Mouse (Mus musculus) C2C12 (cell line): ENCODE data around the gene Hoxa10. TPM values are rescaled to one million over a fixed set of nuclear protein-coding genes. Genes with fewer than 3 reads are reported as not detected.

Experiments used
- H3K27me3 ChIP-seq: one replicate; pipeline ENCODE4 v1.6.1; 2011; ENCODE audit not compliant: control insufficient read depth, insufficient read depth, insufficient read length
- H3K36me3 ChIP-seq: one replicate; pipeline ENCODE4 v1.6.1; 2011; ENCODE audit not compliant: control insufficient read depth, insufficient read depth
- H3K4me3 ChIP-seq: one replicate; pipeline ENCODE4 v1.5.1; 2011; ENCODE audit warnings: mild to moderate bottlenecking, control low read depth; ENCODE audit not compliant: poor library complexity, insufficient read depth, severe bottlenecking
- H3K79me2 ChIP-seq: one replicate; pipeline ENCODE4 v1.6.1; 2011; ENCODE audit not compliant: control insufficient read depth, insufficient read depth
- H3K79me3 ChIP-seq: one replicate; pipeline ENCODE4 v1.6.1; 2011; ENCODE audit warnings: low read depth, control low read depth
- H3ac ChIP-seq: one replicate; pipeline ENCODE3; 2011; ENCODE audit warnings: low read depth; ENCODE audit not compliant: control insufficient read depth, insufficient read length
- CEBPB ChIP-seq: IDR thresholded peaks from one replicate; pipeline ENCODE4 v1.6.1; 2011; ENCODE audit warnings: low read depth, mild to moderate bottlenecking, control low read depth, moderate library complexity
- CTCF ChIP-seq: IDR thresholded peaks from one replicate; pipeline ENCODE4 v1.5.1; 2011; ENCODE audit not compliant: control insufficient read depth, insufficient read depth, insufficient read length
- FOSL1 ChIP-seq: IDR thresholded peaks from one replicate; pipeline ENCODE4 v1.8.0; 2011; ENCODE audit warnings: mild to moderate bottlenecking, low read length; ENCODE audit not compliant: poor library complexity, insufficient read depth, severe bottlenecking
- MAX ChIP-seq: IDR thresholded peaks from one replicate; pipeline ENCODE4 v1.6.1; 2011; ENCODE audit warnings: mild to moderate bottlenecking, control low read depth
- MYOD1 ChIP-seq: IDR thresholded peaks from one replicate; pipeline ENCODE4 v1.6.1; 2011; ENCODE audit warnings: low read depth; ENCODE audit not compliant: control insufficient read depth, insufficient read length
- MYOG ChIP-seq: IDR thresholded peaks from one replicate; pipeline ENCODE4 v1.6.1; 2011; ENCODE audit not compliant: control insufficient read depth, insufficient read length; ENCODE audit errors: extremely low read depth
- USF1 ChIP-seq: IDR thresholded peaks from one replicate; pipeline ENCODE4 v1.6.1; 2011; ENCODE audit warnings: low read depth, mild to moderate bottlenecking, control low read depth, moderate library complexity
- polyA plus RNA-seq: library from polyadenylated mRNA; unstranded; fragments of >200 nt; fragmentation: generic; extraction: Trizol; gene quantifications from one replicate; pipeline ENCODE4 v1.2.1, GENCODE M21; 2012; ENCODE audit warnings: missing spikeins

Gene Hoxa10
- polyA plus RNA-seq, 1 experiment: 19.8 TPM

GRCm38 (mm10) chr6:52190906-52191810 lies 49.5 kb downstream of the Hoxa10 start, which contains the start of gene Hoxa4:
Gene Hoxa4, minus strand, starts transcription at chr6:52191753.
- no peaks in the 10 kb centered on the region for H3K79me3 ChIP-seq
- H3K36me3 ChIP-seq: no peaks in the 10 kb centered on the region
- no peak for TF ChIP-seq MYOG
- no peak for TF ChIP-seq MYOD1
- TF ChIP-seq FOSL1: no peak
- no peak for TF ChIP-seq CEBPB
- no peak for TF ChIP-seq MAX
- TF ChIP-seq USF1: no peak
- no peak for TF ChIP-seq CTCF
- H3K27me3 ChIP-seq: no peaks in the 10 kb centered on the region
- H3K79me2 ChIP-seq: no peaks in the 10 kb centered on the region
- H3ac ChIP-seq: peak within 1 kb of the TSS; percentile 67
- peak within 1 kb of the TSS; percentile 31 for H3K4me3 ChIP-seq

- H3K27me3 ChIP-seq: no peaks in the 10 kb centered on the region
- H3K79me2 ChIP-seq: no peaks in the 10 kb centered on the region
- no peak overlapping the region for H3ac ChIP-seq
- H3K4me3 ChIP-seq: no peak overlapping the region
- no peaks in the 10 kb centered on the region for H3K36me3 ChIP-seq
- no peaks in the 10 kb centered on the region for H3K79me3 ChIP-seq
- no peak for TF ChIP-seq MAX
- no peak for TF ChIP-seq FOSL1
- TF ChIP-seq CEBPB: no peak
- TF ChIP-seq MYOD1: no peak
- TF ChIP-seq USF1: no peak
- no peak for TF ChIP-seq MYOG
- no peak for TF ChIP-seq CTCF
Measured at GRCm38 (mm10) chr6:52190410-52190809, 50.2 kb downstream of the Hoxa10 start.

- Histone ChIP-seq H3K79me2 (no peaks in the 10 kb centered on the region), H3K27me3 (no peaks in the 10 kb centered on the region), H3K4me3 (no peak overlapping the region), H3K36me3 (no peaks in the 10 kb centered on the region), H3K79me3 (no peaks in the 10 kb centered on the region), H3ac (no peak overlapping the region)
- TF ChIP-seq USF1: no peak
- TF ChIP-seq MYOG: no peak
- TF ChIP-seq MYOD1: no peak
- no peak for TF ChIP-seq MAX
- no peak for TF ChIP-seq CTCF
- TF ChIP-seq FOSL1: no peak
- TF ChIP-seq CEBPB: no peak
Measured at GRCm38 (mm10) chr6:52189909-52190308, 50.7 kb downstream of the Hoxa10 start.

- TF ChIP-seq CEBPB (no peak), MYOG (no peak), FOSL1 (no peak), MYOD1 (no peak), USF1 (no peak), MAX (no peak), CTCF (no peak)
- Histone ChIP-seq H3K79me2 (no peaks in the 10 kb centered on the region), H3K36me3 (no peaks in the 10 kb centered on the region), H3ac (no peak overlapping the region), H3K79me3 (no peaks in the 10 kb centered on the region), H3K4me3 (no peak overlapping the region), H3K27me3 (no peaks in the 10 kb centered on the region)
Measured at GRCm38 (mm10) chr6:52189172-52189591, 51.5 kb downstream of the Hoxa10 start.

GRCm38 (mm10) chr6:52186500-52186899 lies 54.2 kb downstream of the Hoxa10 start:
- Histone ChIP-seq H3K79me2 (no peaks in the 10 kb centered on the region), H3K4me3 (no peak overlapping the region), H3K36me3 (no peaks in the 10 kb centered on the region), H3K79me3 (no peaks in the 10 kb centered on the region), H3ac (no peak overlapping the region), H3K27me3 (no peaks in the 10 kb centered on the region)
- TF ChIP-seq FOSL1 (no peak), MYOD1 (no peak), MAX (no peak), MYOG (no peak), USF1 (no peak), CEBPB (no peak), CTCF (no peak)
